Mouse (Mus musculus) stomach, postnatal 0 days (tissue): ENCODE data around the gene Acmsd.

Experiments used
- CTCF ChIP-seq: IDR thresholded peaks from 2 replicates; pipeline ENCODE4 v1.5.1; 2016; ENCODE audit warnings: antibody characterized with exemption, low read depth, mild to moderate bottlenecking, moderate library complexity
- EP300 ChIP-seq: optimal IDR thresholded peaks from 2 replicates; pipeline ENCODE3; 2016; ENCODE audit warnings: antibody characterized with exemption

DNA sequence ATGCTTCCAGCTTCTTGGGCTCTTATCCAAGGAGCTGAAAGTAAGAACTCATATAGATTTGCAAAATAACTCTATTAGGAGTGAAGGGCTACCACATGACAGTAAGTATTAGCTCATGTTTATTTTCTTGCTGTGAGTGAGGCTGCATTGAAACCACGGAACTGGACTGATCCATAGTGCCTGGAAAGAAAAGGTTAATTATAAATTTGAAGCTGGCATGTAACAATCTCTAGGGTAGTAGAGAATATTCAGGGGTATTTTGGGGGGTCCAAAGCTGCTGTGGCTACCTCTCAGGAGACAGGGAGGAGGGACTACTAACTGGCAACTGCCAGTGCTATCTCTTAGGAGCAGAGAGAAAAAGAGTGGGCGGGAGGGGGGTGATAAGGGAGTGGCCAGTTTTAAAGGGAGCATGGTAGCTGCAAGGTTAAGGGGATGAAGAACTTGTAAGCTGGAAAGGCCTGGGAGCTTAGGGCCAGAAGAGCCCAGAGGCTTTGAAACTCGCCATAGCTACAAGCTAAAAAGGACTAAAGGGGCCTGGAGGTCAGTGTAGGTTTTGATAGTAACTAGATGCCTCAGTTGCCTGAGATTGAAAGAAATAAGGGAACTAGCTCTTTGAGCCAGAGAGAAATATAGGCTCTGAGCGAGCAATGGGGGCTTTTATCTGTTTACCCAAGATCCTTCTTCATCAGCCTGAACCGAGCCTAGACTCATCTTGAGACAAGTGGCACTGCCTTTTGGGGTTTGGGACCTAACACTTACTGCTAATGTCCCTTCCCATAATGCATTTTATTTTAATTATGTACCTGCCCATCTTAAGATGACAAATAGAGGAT, 27.3 kb downstream of the Acmsd start:
- TF ChIP-seq CTCF (no peak), EP300 (no peak)
